Mouse (Mus musculus): ENCODE measurements at regions not wholly inside any gene's neighbourhood (a gene's known extent, or its start where the extent isn't known, plus 50 kb on each side); places are given as distances from the start of the nearest gene placed in this dataset.

GRCm38 (mm10) chr12:118530514-118530913 lies 229.3 kb upstream of the Sp4 start:
- Histone ChIP-seq H3K27ac (ENCODE audit: control insufficient read depth, insufficient read depth, low read depth, low read length) (no peak overlapping the region), H3K27me3 (ENCODE audit: control insufficient read depth, insufficient read depth, low read length) (no peaks in the 10 kb centered on the region), H3K4me3 (ENCODE audit: control insufficient read depth, low read depth, low read length) (no peak overlapping the region), H3K36me3 (ENCODE audit: control insufficient read depth, insufficient read depth, low read length) (no peaks in the 10 kb centered on the region), H3K4me1 (ENCODE audit: control insufficient read depth, insufficient read depth, low read length) (no peaks in the 10 kb centered on the region)
- TF ChIP-seq POLR2A (IDR thresholded peaks at IDR 0.05; ENCODE audit: control insufficient read depth, low read depth, low read length) (no peak), CTCF (IDR thresholded peaks at IDR 0.05; ENCODE audit: control insufficient read depth, insufficient read depth, insufficient replicate concordance, low read depth, low read length) (no peak)

GRCm38 (mm10) chr12:118529428-118530361 lies 228.5 kb upstream of the Sp4 start:
- TF ChIP-seq CTCF (IDR thresholded peaks at IDR 0.05; ENCODE audit: control insufficient read depth, insufficient read depth, insufficient replicate concordance, low read depth, low read length): no peak
- TF ChIP-seq POLR2A (IDR thresholded peaks at IDR 0.05; ENCODE audit: control insufficient read depth, low read depth, low read length): no peak
- Histone ChIP-seq H3K27me3 (ENCODE audit: control insufficient read depth, insufficient read depth, low read length) (no peaks in the 10 kb centered on the region), H3K4me3 (ENCODE audit: control insufficient read depth, low read depth, low read length) (no peak overlapping the region), H3K36me3 (ENCODE audit: control insufficient read depth, insufficient read depth, low read length) (no peaks in the 10 kb centered on the region), H3K27ac (ENCODE audit: control insufficient read depth, insufficient read depth, low read depth, low read length) (no peak overlapping the region), H3K4me1 (ENCODE audit: control insufficient read depth, insufficient read depth, low read length) (no peaks in the 10 kb centered on the region)

GRCm38 (mm10) chr12:118521770-118522169 lies 220.5 kb upstream of the Sp4 start:
- Histone ChIP-seq H3K27ac (ENCODE audit: control insufficient read depth, insufficient read depth, low read depth, low read length) (no peak overlapping the region), H3K36me3 (ENCODE audit: control insufficient read depth, insufficient read depth, low read length) (no peaks in the 10 kb centered on the region), H3K4me1 (ENCODE audit: control insufficient read depth, insufficient read depth, low read length) (no peaks in the 10 kb centered on the region), H3K27me3 (ENCODE audit: control insufficient read depth, insufficient read depth, low read length) (no peaks in the 10 kb centered on the region), H3K4me3 (ENCODE audit: control insufficient read depth, low read depth, low read length) (no peak overlapping the region)
- TF ChIP-seq POLR2A (IDR thresholded peaks at IDR 0.05; ENCODE audit: control insufficient read depth, low read depth, low read length): no peak
- TF ChIP-seq CTCF (IDR thresholded peaks at IDR 0.05; ENCODE audit: control insufficient read depth, insufficient read depth, insufficient replicate concordance, low read depth, low read length): no peak

GRCm38 (mm10) chr12:118521329-118521728 lies 220.1 kb upstream of the Sp4 start:
- Histone ChIP-seq H3K4me3 (ENCODE audit: control insufficient read depth, low read depth, low read length) (no peak overlapping the region), H3K27ac (ENCODE audit: control insufficient read depth, insufficient read depth, low read depth, low read length) (no peak overlapping the region), H3K36me3 (ENCODE audit: control insufficient read depth, insufficient read depth, low read length) (no peaks in the 10 kb centered on the region), H3K27me3 (ENCODE audit: control insufficient read depth, insufficient read depth, low read length) (no peaks in the 10 kb centered on the region), H3K4me1 (ENCODE audit: control insufficient read depth, insufficient read depth, low read length) (no peaks in the 10 kb centered on the region)
- TF ChIP-seq POLR2A (IDR thresholded peaks at IDR 0.05; ENCODE audit: control insufficient read depth, low read depth, low read length) (no peak), CTCF (IDR thresholded peaks at IDR 0.05; ENCODE audit: control insufficient read depth, insufficient read depth, insufficient replicate concordance, low read depth, low read length) (no peak)

- H3K27ac ChIP-seq (ENCODE audit: control insufficient read depth, insufficient read depth, low read depth, low read length): no peak overlapping the region
- no peaks in the 10 kb centered on the region for H3K27me3 ChIP-seq (ENCODE audit: control insufficient read depth, insufficient read depth, low read length)
- no peaks in the 10 kb centered on the region for H3K4me1 ChIP-seq (ENCODE audit: control insufficient read depth, insufficient read depth, low read length)
- TF ChIP-seq CTCF (IDR thresholded peaks at IDR 0.05; ENCODE audit: control insufficient read depth, insufficient read depth, insufficient replicate concordance, low read depth, low read length) (no peak), POLR2A (IDR thresholded peaks at IDR 0.05; ENCODE audit: control insufficient read depth, low read depth, low read length) (no peak)
- H3K36me3 ChIP-seq (ENCODE audit: control insufficient read depth, insufficient read depth, low read length): no peaks in the 10 kb centered on the region
- H3K4me3 ChIP-seq (ENCODE audit: control insufficient read depth, low read depth, low read length): no peak overlapping the region
Observed at GRCm38 (mm10) chr12:118519801-118520327, 218.6 kb upstream of the Sp4 start.

GRCm38 (mm10) chr12:118510989-118511388 lies 209.7 kb upstream of the Sp4 start:
- Histone ChIP-seq H3K27me3 (ENCODE audit: control insufficient read depth, insufficient read depth, low read length) (no peaks in the 10 kb centered on the region), H3K4me3 (ENCODE audit: control insufficient read depth, low read depth, low read length) (no peak overlapping the region), H3K36me3 (ENCODE audit: control insufficient read depth, insufficient read depth, low read length) (no peaks in the 10 kb centered on the region), H3K4me1 (ENCODE audit: control insufficient read depth, insufficient read depth, low read length) (no peaks in the 10 kb centered on the region), H3K27ac (ENCODE audit: control insufficient read depth, insufficient read depth, low read depth, low read length) (no peak overlapping the region)
- TF ChIP-seq CTCF (IDR thresholded peaks at IDR 0.05; ENCODE audit: control insufficient read depth, insufficient read depth, insufficient replicate concordance, low read depth, low read length) (no peak), POLR2A (IDR thresholded peaks at IDR 0.05; ENCODE audit: control insufficient read depth, low read depth, low read length) (no peak)

Measured in testis, adult 2 months (tissue).